Mouse (Mus musculus): ENCODE measurements at regions not wholly inside any gene's neighbourhood (a gene's known extent, or its start where the extent isn't known, plus 50 kb on each side); places are given as distances from the start of the nearest gene placed in this dataset.

GRCm38 (mm10) chr14:24081911-24082558, 67.7 kb upstream of the Kcnma1 start:
- Histone ChIP-seq H3K4me3 (ENCODE audit: insufficient read depth, low read length) (no peak overlapping the region), H3K4me1 (ENCODE audit: control insufficient read depth, insufficient read depth, low read length) (no peaks in the 10 kb centered on the region), H3K27ac (ENCODE audit: insufficient read depth, low read length) (no peak overlapping the region)
- TF ChIP-seq POLR2A (IDR thresholded peaks at IDR 0.05; ENCODE audit: low read depth, low read length) (no peak), CTCF (IDR thresholded peaks at IDR 0.05; ENCODE audit: borderline replicate concordance, insufficient read depth, low read length) (no peak)

GRCm38 (mm10) chr14:24068693-24069092, 54.4 kb upstream of the Kcnma1 start:
- TF ChIP-seq CTCF (IDR thresholded peaks at IDR 0.05; ENCODE audit: borderline replicate concordance, insufficient read depth, low read length) (no peak), POLR2A (IDR thresholded peaks at IDR 0.05; ENCODE audit: low read depth, low read length) (no peak)
- Histone ChIP-seq H3K4me3 (ENCODE audit: insufficient read depth, low read length) (no peak overlapping the region), H3K27ac (ENCODE audit: insufficient read depth, low read length) (no peak overlapping the region), H3K4me1 (ENCODE audit: control insufficient read depth, insufficient read depth, low read length) (no peaks in the 10 kb centered on the region)

DNA sequence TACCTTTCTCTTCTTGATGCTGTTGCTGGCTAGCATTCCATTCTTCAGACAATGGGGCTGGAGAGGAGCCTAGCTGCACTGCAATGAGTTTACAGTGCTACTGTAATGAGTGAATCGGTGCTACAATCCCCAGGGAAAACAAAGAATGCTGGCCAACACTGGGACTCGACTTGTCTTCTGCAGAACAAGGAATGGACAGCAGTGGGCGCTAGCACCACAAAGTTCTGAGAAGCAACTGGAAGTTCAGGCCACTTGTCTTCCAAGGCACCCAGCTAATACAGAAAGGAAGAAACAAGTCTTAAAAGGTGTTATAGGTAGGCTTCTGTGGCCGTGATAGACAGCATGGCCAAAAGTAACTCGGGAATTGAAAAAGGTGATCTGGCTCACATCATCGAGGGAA, 53.4 kb upstream of the Kcnma1 start:
- no peaks in the 10 kb centered on the region for H3K4me1 ChIP-seq (ENCODE audit: control insufficient read depth, insufficient read depth, low read length)
- TF ChIP-seq POLR2A (IDR thresholded peaks at IDR 0.05; ENCODE audit: low read depth, low read length): no peak
- TF ChIP-seq CTCF (IDR thresholded peaks at IDR 0.05; ENCODE audit: borderline replicate concordance, insufficient read depth, low read length): peak; percentile 77; the same call in 1 of the 2 replicates

GRCm38 (mm10) chr14:24065231-24065767, 51.0 kb upstream of the Kcnma1 start:
- no peaks in the 10 kb centered on the region for H3K4me1 ChIP-seq (ENCODE audit: control insufficient read depth, insufficient read depth, low read length)
- no peak overlapping the region for H3K27ac ChIP-seq (ENCODE audit: insufficient read depth, low read length)
- TF ChIP-seq POLR2A (IDR thresholded peaks at IDR 0.05; ENCODE audit: low read depth, low read length): no peak
- no peak for TF ChIP-seq CTCF (IDR thresholded peaks at IDR 0.05; ENCODE audit: borderline replicate concordance, insufficient read depth, low read length)
- no peak overlapping the region for H3K4me3 ChIP-seq (ENCODE audit: insufficient read depth, low read length)

More for the DNA sequence above, 53.4 kb upstream of the Kcnma1 start:
- no peak overlapping the region for H3K4me3 ChIP-seq (ENCODE audit: insufficient read depth, low read length)
- H3K27ac ChIP-seq (ENCODE audit: insufficient read depth, low read length): no peak overlapping the region
